Mouse (Mus musculus): ENCODE results near the gene Grin2b. TPM values are rescaled to one million over a fixed set of nuclear protein-coding genes. Genes with fewer than 3 reads are reported as not detected.

The Grin2b gene
- polyA plus RNA-seq, 1 experiment from 2014 or later, result 0.72 TPM

- 75% methylated on average over 8 of the region's 8 CpGs for WGBS
- no peak overlapping the region for H3K9ac ChIP-seq (ENCODE audit: low read depth, low read length)
- DNase-seq (ENCODE audit: low spot score) (no peak), ATAC-seq (replicated peaks; ENCODE audit: low FRiP score, low read depth) (no peak)
- H3K27ac ChIP-seq, result no peak overlapping the region
- no peaks in the 10 kb centered on the region for H3K4me1 ChIP-seq (replicated peaks; ENCODE audit: insufficient read depth, low read length)
- no peaks in the 10 kb centered on the region for H3K27me3 ChIP-seq (ENCODE audit: insufficient read depth, low read length)
- no peaks in the 10 kb centered on the region for H3K9me3 ChIP-seq (replicated peaks; ENCODE audit: low read length)
- no peak overlapping the region for H3K4me3 ChIP-seq (replicated peaks; ENCODE audit: low read depth, low read length)
- H3K36me3 ChIP-seq (ENCODE audit: insufficient read depth, low read length), result no peaks in the 10 kb centered on the region
- TF ChIP-seq CTCF (IDR thresholded peaks at IDR 0.05; ENCODE audit: low read depth), result no peak
- no peak overlapping the region for H3K4me2 ChIP-seq (ENCODE audit: low read length)
Observed at GRCm38 (mm10) chr6:135767572-135767971, 405.7 kb downstream of the Grin2b start.

- ATAC-seq (replicated peaks; ENCODE audit: low FRiP score, low read depth) (no peak), DNase-seq (ENCODE audit: low spot score) (no peak)
- H3K9ac ChIP-seq (ENCODE audit: low read depth, low read length), result no peak overlapping the region
- 59% methylated on average over 1 of the region's 1 CpGs for WGBS
- no peak overlapping the region for H3K27ac ChIP-seq
- H3K36me3 ChIP-seq (ENCODE audit: insufficient read depth, low read length), result no peaks in the 10 kb centered on the region
- H3K4me1 ChIP-seq (replicated peaks; ENCODE audit: insufficient read depth, low read length), result no peaks in the 10 kb centered on the region
- no peaks in the 10 kb centered on the region for H3K27me3 ChIP-seq (ENCODE audit: insufficient read depth, low read length)
- H3K4me3 ChIP-seq (replicated peaks; ENCODE audit: low read depth, low read length), result no peak overlapping the region
- no peak for TF ChIP-seq CTCF (IDR thresholded peaks at IDR 0.05; ENCODE audit: low read depth)
- H3K4me2 ChIP-seq (ENCODE audit: low read length), result no peak overlapping the region
- no peaks in the 10 kb centered on the region for H3K9me3 ChIP-seq (replicated peaks; ENCODE audit: low read length)
Observed at GRCm38 (mm10) chr6:135758735-135759134, 414.6 kb downstream of the Grin2b start.

GRCm38 (mm10) chr6:135756075-135756474 is 417.2 kb downstream of the Grin2b start:
- ATAC-seq (replicated peaks; ENCODE audit: low FRiP score, low read depth), result no peak
- TF ChIP-seq CTCF (IDR thresholded peaks at IDR 0.05; ENCODE audit: low read depth), result no peak
- WGBS, result 86% methylated on average over 1 of the region's 1 CpGs

GRCm38 (mm10) chr6:135748412-135749076 is 424.8 kb downstream of the Grin2b start:
- Histone ChIP-seq H3K27me3 (ENCODE audit: insufficient read depth, low read length) (no peaks in the 10 kb centered on the region), H3K4me1 (replicated peaks; ENCODE audit: insufficient read depth, low read length) (no peaks in the 10 kb centered on the region), H3K9ac (ENCODE audit: low read depth, low read length) (no peak overlapping the region), H3K4me2 (ENCODE audit: low read length) (no peak overlapping the region), H3K9me3 (replicated peaks; ENCODE audit: low read length) (no peaks in the 10 kb centered on the region), H3K27ac (no peak overlapping the region), H3K36me3 (ENCODE audit: insufficient read depth, low read length) (no peaks in the 10 kb centered on the region), H3K4me3 (replicated peaks; ENCODE audit: low read depth, low read length) (no peak overlapping the region)
- TF ChIP-seq CTCF (IDR thresholded peaks at IDR 0.05; ENCODE audit: low read depth), result no peak
- 63% methylated on average over 6 of the region's 7 CpGs for WGBS
- ATAC-seq (replicated peaks; ENCODE audit: low FRiP score, low read depth), result no peak
- DNase-seq (ENCODE audit: low spot score), result no peak

More at GRCm38 (mm10) chr6:135756075-135756474, 417.2 kb downstream of the Grin2b start:
- no peak for DNase-seq (ENCODE audit: low spot score)
- no peaks in the 10 kb centered on the region for H3K4me1 ChIP-seq (replicated peaks; ENCODE audit: insufficient read depth, low read length)
- no peaks in the 10 kb centered on the region for H3K9me3 ChIP-seq (replicated peaks; ENCODE audit: low read length)
- no peak overlapping the region for H3K4me2 ChIP-seq (ENCODE audit: low read length)
- H3K9ac ChIP-seq (ENCODE audit: low read depth, low read length), result no peak overlapping the region
- no peak overlapping the region for H3K27ac ChIP-seq
- no peaks in the 10 kb centered on the region for H3K36me3 ChIP-seq (ENCODE audit: insufficient read depth, low read length)
- no peaks in the 10 kb centered on the region for H3K27me3 ChIP-seq (ENCODE audit: insufficient read depth, low read length)
- no peak overlapping the region for H3K4me3 ChIP-seq (replicated peaks; ENCODE audit: low read depth, low read length)

GRCm38 (mm10) chr6:135745606-135746005 is 427.7 kb downstream of the Grin2b start:
- DNase-seq (ENCODE audit: low spot score) (no peak), ATAC-seq (replicated peaks; ENCODE audit: low FRiP score, low read depth) (no peak)
- WGBS, result 95% methylated on average over 2 of the region's 2 CpGs
- Histone ChIP-seq H3K4me1 (replicated peaks; ENCODE audit: insufficient read depth, low read length) (no peaks in the 10 kb centered on the region), H3K36me3 (ENCODE audit: insufficient read depth, low read length) (no peaks in the 10 kb centered on the region), H3K4me2 (ENCODE audit: low read length) (no peak overlapping the region), H3K27me3 (ENCODE audit: insufficient read depth, low read length) (no peaks in the 10 kb centered on the region), H3K9ac (ENCODE audit: low read depth, low read length) (no peak overlapping the region), H3K4me3 (replicated peaks; ENCODE audit: low read depth, low read length) (no peak overlapping the region), H3K27ac (no peak overlapping the region), H3K9me3 (replicated peaks; ENCODE audit: low read length) (no peaks in the 10 kb centered on the region)
- TF ChIP-seq CTCF (IDR thresholded peaks at IDR 0.05; ENCODE audit: low read depth), result no peak

GRCm38 (mm10) chr6:135734227-135734732 is 439.0 kb downstream of the Grin2b start:
- Histone ChIP-seq H3K36me3 (ENCODE audit: insufficient read depth, low read length) (no peaks in the 10 kb centered on the region), H3K27ac (no peak overlapping the region), H3K9me3 (replicated peaks; ENCODE audit: low read length) (no peaks in the 10 kb centered on the region; the same call in 1 of the 2 replicates), H3K27me3 (ENCODE audit: insufficient read depth, low read length) (no peaks in the 10 kb centered on the region), H3K9ac (ENCODE audit: low read depth, low read length) (no peak overlapping the region), H3K4me2 (ENCODE audit: low read length) (no peak overlapping the region), H3K4me3 (replicated peaks; ENCODE audit: low read depth, low read length) (no peak overlapping the region), H3K4me1 (replicated peaks; ENCODE audit: insufficient read depth, low read length) (no peaks in the 10 kb centered on the region)
- WGBS, result 91% methylated on average over 4 of the region's 4 CpGs
- DNase-seq (ENCODE audit: low spot score) (no peak), ATAC-seq (replicated peaks; ENCODE audit: low FRiP score, low read depth) (no peak)
- no peak for TF ChIP-seq CTCF (IDR thresholded peaks at IDR 0.05; ENCODE audit: low read depth)

Measured in kidney, postnatal 0 days (tissue).